Mouse (Mus musculus): ENCODE results near the gene Taok3.

DNA sequence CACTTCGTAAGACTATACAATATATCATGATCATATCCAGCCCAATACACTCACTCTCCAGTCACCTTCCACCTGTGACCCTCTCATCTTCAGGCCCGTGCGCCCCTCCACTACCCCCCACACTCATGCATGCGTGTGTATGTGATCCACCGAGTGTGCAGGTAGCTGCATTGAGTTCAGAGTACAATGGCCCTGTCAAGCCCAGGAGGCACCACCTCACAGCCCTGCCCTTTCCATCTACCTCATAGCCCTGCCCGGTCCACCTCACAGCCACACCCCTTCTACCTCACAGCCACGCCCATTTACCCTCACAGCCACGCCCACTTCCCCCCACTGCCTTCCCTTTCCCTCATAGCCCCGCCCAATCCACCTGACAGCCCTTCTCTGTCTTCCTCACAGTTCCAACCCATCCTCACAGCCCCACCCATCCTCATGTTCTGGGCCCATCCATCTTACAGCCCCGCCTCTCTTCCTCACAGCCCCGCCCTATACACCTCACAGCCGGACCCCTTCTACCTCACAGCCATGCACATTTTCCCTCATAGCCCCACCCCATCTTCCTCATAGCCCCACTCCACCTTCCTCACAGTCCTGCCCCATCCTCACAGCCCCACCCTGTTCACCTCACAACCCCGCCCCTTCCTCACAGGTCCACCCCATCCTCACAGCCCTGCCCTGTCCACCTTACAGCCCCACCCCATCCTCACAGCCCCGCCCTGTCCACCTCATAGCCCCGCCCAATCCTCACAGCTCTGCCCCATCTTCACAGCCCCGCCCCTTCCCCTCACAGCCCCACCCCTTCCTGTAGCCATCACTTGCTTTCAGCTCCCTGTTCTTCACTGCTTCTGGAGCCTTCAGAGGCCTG, 5.8 kb downstream of the Taok3 start:
- TF ChIP-seq CTCF (IDR thresholded peaks at IDR 0.05; ENCODE audit: low read depth) (no peak), EP300 (IDR thresholded peaks at IDR 0.05; ENCODE audit: low read depth) (no peak)
